Mouse (Mus musculus) cerebellum, postnatal 4 days (tissue): ENCODE measurements around the gene Brca1.
A peak's percentile ranks its signal among the peaks of the same experiment; 100 is the strongest.
"Not testable (repeated sequence)": the region's sequence is repeated elsewhere in the genome, so short reads cannot be mapped to it uniquely, and the experiment has no call there.

Experiments
- DNase-seq, 2 experiments: peaks; one replicate each; pipeline ENCODE4 v3.0.0; 2022; ENCODE audit warnings: low spot score in 2 of 2, mixed read lengths in 1 of 2

Brca1 gene

DNA sequence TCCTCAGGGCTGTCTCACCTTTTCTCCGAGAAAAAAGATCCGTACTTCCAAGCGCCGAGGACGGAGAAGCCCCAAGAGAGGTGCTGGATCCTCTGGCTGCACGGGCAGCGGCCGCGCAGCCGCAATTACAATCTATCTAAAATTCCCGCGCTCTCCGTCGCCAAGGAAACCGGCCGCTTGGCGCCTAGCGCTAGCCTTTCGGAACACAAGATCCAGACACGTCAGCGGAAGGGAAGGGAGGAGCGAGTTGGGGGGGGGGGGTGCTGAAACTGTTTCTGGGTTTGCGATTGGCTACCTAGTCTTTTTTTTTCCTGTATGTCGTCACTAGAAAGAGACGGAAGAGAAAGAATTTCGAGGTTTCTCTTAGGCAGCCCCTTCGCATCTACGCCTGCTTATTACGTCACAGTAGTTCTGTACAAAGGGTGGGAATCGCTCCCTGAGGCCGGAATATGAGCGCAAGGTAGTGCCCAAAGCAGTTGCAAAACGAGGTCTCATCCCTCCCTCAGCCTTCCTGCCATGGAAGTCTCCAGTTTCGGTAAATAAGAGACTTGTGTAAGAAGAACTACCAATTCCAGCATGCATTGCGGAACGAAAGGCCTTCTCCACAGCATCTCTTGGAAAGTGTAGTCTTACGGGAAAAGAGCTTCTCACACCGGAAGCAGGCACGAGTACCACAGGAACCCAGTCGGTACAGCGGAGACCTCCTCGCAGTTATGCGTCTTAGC, at the start of gene Brca1, which contains the start of gene Nbr1:
Brca1 (minus strand) TSS at position 205 of the 725 bp plus-strand sequence.
Nbr1 (plus strand) TSS at position 399 of the 725 bp plus-strand sequence.
- peak; percentile 78 to 89 for DNase-seq

DNA sequence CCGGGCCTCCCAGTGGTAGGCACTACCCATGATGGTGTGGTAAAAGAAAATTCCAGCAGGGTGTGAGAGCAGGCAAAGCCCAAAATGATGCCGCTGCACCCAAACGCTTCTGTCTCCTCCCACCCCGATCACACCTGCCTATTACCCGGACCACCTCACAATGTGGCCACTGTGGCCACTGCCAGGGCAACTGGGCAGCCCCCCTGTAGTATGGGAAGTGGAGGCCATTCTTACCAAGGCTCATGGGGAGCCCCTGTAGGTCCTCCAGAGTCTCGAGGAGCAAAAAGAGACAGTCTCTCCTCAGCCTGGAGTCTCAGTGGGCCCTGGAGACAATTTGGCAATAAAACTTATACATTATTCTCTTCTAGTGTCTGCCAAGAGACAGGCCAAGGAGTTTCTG, 47.4 kb upstream of the Brca1 start, which contains the start of gene Gm11634:
Gm11634 (minus strand) TSS at position 101 of the 400 bp plus-strand sequence.
- DNase-seq = no peak

DNA sequence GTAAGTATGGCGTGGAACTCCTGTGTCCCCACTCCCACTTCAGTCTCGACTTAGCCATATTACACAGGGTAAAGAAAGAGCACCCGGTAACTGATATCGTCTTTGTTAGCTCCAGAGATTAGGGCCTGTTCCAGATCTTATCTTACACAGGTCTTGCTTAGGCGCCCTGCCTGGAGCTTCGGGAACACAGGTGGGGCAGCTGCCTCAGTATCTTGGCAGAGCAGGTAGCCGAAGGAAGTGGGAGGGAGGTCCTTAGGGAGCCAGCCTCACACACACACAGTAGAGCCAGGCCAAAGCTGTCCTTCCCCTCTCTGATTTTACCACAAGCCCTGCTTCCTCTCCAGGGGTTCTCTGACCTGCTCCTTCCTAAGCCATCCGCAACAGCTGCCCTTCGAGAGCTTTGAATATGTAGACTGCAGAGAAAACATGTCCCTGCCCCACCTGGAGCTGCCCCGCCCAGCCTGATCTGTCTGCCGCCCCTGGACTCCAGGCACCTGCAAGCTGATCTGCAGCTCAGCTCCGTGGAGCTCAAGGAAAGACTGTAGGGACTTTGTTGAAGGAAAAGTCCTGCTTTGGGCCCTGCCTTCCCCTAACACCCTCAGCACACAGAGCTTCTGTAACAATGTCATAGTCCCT, 38.4 kb upstream of the Brca1 start:
- DNase-seq = no peak

DNA sequence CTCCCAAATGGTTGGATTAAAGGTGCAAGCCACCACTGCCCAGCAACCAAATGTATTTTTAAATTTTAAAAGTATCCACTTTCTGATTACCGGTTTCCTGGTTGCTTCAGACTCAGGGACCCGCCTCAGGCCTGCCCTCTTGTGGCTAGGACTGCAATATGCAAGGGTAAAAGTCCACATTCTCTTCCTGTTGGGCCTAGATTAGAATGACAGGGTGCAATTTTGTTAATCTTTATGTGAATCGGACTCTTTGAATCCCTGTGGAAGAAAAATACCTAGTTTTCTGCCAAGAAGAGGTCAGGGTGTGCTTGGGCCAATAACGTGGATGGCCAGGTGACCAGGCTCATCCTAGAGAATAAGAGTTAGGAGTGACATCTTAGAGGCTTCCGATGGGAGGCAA, 37.7 kb upstream of the Brca1 start:
- DNase-seq = peak in 1 of 2 experiments; percentile 42

DNA sequence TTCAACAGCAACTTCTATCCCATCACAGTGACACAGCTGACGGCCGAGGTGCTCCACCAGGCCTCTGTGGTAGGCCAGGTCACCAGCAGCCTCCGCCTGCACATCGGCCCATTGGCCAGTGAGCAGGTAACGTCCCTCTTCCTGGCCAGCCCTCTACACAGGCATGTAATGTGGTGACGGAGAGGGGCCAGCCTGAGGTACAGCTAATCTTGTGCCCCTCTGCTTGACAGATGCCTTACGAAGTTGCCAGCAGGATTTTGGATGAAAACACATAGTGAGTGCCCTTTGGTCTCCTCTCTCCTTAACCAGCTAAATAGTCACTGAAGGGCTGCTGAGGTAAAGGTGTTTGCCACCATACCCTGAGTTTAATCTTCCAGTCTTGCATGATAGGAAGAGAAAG, 37.1 kb upstream of the Brca1 start:
- no peak for DNase-seq

DNA sequence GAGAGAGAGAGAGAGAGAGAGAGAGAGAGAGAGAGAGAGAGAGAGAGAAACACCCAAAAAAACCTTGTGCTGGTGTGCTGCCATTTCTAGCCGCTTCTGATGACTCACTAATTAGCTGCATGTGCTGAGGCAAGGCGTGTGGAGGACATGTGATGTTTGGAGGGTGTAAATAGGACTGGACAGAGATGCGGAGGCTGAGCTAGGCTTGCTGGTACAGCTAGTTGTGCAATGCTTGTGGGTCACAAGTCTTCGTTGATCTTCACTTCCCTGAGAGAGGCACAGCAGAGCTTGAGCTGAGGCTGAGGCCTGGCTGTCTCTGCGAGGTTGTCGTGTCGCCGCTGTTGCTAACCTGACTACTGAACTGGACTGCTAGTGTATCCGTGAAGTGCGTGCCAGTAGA, 35.9 kb upstream of the Brca1 start:
- no peak for DNase-seq

DNA sequence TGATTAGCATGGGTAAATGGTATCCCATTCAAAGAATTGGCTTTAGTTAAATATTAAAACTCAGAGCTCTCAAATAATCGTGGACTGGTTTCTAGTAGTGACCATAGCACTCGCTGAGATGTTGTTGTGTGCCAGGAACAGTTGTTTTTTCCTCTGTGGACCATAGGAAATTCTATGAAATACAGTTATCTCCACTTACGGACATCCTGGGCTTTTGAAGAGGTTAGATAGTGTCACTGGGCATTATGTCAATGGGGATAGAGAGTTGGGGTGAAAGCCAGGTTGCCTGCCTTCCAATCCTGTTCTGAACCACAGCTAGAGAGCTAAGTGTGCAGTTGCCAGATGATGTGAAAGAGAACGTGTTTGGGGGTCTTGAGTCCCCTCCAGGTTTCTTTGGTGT, 34.0 kb upstream of the Brca1 start:
- no peak for DNase-seq

DNA sequence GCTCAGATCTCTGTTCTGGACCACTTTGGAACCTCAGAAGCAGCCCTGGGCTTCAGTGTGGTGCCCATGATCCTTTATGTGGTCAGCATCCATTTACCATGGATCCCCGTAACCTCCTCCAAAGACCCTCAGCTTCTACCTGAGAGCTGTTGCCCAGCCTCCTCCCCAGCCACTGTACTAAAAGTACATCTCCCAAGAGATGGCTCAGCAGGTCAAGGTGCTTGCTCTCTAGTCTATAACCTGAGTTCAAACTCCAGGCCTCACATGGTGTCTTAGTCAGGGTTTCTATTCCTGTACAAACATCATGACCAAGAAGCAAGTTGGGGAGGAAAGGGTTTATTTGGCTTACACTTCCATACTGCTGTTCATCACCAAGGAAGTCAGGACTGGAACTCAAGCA, 33.3 kb upstream of the Brca1 start:
- DNase-seq = not testable (repeated sequence)

DNA sequence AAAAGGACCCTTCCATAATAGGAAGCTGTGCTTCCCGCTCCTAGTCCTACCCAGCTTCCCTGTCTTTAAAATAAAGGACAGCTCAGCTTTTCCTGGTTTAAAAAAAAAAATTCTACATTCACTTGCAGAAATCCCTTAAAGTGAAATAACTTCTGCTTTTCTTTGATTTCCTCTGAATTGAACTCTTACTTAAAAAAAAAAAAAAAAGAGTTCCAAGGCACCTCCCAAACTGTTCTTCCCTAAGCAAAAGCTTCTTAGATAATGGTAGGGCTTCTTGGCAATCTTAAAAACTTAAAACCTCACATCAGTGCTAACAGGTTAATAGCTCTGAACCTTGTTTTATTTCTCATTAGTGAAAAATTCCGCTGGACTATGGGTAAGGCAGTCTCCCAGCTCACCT, 31.4 kb upstream of the Brca1 start:
- no peak for DNase-seq

DNA sequence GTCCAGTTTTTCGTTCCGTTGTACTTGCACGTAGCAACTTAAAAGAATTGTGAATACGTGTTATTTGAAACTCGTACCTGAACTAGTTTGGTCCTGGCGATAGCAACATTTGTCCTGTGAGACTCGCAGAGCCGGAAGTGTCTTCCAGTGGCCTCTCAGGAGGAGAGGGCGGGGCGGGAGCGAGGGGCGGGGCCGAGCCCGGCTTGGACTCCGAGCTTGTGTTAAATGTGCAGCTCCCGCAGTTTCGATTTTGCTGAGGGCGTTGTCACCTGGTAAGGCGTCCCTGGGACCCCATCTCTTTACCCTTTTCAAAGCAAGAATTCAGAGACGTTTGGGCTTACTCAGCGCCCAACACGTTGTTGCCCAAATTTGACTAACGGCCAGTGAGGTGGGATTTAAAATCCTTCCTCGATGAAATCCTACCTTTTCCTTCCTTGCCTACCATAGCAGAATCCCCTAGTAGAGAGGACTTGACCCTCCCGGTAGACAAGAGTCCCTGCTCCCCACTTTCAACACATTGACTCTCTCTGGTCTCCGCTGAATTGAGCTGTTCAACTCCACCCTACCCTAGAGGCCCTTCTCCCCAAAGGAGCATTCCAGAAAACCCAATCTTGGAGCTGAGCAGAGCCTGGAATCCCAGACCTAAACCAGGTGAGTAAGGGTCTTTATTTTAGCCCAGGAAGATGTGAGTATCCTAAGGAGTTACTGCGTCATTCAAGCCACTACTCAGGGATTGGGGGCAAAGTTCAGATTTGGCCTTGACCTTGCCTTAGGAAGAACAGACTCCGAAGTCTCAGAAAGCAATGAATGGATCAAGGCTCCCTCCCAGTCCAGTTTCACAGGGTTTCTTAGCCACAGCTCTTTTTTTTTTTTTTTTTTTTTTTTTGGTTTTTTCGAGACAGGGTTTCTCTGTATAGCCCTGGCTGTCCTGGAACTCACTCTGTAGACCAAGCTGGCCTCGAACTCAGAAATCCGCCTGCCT, 30.6 kb upstream of the Brca1 start, which contains the start of gene Tmem106a:
Tmem106a (plus strand) TSS at position 189 of the 982 bp plus-strand sequence.
- DNase-seq = peak in 1 of 2 experiments; percentile 29

DNA sequence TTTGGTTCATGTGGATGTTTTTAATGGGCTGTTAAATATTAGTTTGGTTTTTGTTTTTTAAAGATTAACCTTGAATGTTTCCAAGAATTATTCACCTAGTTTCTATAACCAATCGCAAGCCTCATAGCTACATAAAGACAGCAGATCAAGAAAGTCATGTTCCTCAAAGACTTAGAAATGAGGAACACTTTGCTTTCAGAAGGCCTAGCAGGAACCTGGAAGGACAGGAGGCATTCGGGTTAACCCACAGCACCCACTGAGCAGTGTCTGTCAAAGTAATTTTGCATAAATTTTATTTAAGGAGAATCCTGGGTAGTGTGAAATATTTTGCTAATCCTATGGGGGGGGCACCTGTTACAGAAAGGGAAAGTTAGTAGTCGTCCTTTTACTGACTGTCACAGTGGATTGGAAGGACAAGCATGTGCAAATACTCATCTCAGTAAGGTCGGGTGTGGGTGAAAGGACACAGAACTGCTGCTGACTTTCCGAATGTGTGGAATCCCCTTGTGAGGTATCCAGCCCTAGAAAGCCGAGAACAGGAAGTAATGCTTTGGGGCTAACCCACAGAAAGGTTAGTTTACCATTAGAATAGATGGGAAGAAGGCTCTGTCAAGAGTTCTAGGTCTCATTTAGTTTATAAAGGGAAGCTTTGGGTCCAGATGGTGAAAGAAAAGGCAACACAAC, 29.5 kb upstream of the Brca1 start:
- no peak for DNase-seq

DNA sequence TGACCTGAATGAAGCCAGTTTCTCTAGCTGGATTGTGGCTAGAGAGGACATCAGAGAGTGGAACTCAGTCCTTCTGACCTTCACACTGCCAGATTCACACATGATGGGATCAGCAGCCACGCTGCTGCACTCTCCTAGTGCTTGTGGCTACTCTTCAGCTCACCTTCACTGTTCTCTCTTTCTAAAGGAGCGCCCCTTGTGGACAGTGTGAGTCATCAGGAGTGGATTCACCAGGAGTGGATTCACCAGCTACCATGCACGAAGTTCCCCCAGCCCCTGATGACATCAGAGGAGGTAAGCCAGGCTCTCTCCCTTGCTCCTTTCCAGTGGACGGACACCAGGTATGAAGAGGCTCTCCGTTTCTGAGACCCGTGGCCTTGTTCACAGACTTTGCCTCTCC, 24.4 kb upstream of the Brca1 start:
- no peak for DNase-seq

DNA sequence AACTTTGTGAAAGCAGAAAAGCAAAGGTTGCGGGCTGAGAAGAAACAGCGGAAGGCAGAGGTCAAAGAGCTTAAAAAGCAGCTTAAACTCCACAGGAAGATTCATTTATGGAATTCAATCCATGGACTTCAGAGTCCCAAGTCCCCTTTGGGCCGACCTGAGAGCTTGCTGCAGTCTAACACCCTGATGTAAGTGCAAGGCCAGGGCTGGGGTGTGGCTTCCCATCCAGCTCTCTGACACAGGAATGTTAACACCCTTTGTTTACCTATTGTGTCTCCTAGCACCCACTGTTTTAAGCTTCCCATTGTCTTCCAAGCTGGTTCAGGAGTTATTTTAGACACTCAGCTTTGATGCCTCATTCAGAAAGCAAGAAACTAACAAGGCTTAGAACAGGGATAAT, 16.7 kb upstream of the Brca1 start:
- no peak for DNase-seq

DNA sequence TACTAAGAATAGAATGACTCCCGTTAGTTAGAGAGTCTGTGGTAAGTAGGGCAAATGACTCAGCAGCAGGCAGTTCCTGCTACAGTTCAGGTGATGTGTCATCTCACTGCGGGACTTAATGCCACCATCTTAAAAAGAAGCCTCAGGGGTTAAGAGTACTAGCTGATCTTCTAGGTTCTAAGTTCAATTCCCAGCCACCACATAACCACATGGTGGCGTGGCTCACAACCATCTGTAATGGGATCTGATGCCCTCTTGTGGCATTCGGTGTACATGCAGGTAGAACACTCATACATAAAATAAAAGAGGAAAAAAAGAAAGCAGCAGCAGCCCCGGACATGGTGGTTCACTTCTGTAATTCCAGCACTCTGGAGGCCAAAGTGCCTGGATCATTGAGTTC, 10.6 kb upstream of the Brca1 start:
- peak in 1 of 2 experiments; percentile 33 for DNase-seq

DNA sequence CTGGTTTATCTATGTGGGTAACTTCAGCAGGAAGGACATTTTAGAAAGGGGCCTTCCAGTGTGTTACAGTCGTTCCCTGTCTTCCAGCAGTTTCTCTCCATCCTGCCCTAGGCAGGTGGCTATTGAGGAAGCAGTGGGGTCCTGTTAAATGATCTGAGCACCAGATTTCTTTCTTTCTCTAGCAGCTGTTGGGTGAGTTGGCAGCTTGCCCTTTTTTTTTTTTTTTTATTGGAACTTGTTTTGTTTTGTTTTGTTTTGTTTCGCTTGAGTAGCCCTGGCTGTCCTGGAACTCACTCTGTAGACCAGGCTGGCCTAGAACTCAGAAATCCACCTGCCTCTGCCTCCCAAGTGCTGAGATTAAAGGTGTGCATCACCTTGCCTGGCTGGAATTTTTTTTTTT, 5.2 kb upstream of the Brca1 start:
- DNase-seq = no peak

DNA sequence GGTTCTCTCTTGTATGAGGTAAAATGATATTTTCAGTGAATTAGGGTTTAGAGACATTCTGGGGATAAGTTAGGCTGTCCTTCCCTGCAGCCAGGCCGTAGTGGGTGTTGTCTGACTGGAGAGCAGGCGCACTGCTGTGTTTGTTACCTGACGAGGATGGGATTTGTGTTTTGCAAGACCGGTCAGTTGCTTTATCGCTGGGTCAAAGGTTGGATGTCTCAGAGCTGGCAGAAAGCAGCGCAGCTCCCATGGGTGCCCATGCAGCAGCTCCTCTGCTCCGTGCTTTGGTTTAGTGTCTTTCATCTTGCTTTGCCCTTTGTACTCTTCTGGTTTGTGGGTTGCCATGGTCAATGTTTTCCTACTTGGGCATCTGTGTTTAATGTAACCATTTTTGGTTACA, 4.8 kb upstream of the Brca1 start:
- DNase-seq = no peak

DNA sequence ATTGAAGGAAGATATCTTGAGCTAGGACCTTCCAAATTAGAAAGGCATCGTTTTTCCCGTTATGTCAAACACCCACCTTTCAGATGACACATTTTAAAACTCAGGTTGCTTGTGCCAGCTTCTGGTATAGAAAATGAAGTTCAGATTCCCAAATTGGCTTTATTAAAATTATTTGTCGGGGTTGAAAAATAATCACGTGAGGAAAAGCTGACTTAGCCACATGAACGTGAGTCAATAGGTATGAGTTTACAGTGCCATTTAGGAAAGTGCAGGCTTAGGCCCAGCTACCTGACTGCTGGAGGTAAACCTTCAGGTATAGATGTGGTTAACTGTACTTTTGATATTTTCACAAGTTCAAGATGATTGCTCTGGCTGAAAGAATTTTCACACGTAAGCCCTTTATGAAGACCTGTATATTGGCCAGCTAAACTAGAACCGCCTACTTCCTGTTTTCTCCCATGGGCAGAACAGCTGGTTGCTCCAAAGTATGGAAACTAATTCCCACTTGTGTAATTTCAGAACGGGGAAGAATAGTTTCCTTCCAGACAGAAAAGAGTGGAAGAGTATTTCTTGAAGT, 1.7 kb upstream of the Brca1 start:
- no peak for DNase-seq

DNA sequence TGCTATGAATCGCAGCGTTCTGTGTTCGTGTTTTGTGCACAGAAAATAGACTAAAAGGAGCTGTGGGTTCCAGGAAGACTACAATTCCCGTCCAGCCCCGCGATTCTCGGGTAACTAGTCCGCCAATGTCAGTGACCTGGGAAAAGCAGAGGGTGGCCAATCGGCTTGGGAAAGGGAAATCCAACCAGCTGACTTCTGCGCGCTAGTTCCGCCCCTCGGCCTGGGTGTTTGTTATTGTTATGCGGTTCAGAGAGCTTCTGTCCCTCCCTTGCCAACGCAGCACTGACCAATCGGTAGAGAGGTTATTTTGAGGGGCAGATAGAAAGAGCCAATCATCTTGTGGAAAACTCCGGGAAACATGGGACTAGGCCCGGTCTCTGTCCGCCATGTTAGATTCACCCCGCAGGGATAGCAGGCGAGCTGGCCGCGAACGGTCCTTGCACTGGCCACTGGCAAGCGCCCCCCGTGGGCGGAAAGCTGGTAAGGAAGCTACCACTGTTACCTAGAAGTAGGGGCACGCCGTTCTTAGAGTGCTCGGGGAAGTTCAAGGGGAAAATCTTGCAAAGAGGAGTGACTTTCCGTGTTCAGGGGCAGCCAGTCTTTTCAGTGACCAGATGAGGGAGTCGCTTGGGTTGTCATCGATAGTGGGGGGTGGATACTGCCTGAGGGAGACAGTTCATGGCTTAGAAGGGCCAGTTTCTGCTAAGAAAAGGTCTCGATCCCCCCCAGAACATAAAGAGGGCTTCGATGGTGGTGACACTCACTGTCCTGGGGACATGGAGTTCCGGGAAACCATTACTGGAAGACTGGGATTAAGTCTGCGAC, 933 bp upstream of the Brca1 start:
- DNase-seq = peak; percentile 75 to 92

DNA sequence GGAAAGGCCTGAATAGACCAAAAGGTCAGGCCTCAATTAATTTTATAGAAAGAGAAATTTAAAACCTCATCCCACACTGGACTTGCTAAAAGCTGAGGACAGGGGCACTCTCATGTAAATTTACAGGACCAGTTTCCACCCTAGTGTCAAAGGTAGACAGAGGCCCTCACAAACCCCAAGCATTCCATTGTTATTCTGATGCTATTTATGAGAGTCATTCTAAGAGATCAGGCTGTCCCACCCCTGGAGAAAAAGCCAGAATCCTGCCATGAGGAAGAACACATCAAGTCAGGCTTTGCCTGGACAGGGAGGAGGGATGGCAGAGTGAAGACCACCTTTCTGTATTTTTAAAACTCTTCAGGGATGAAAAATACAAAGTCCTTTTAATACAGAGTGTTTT, 3.2 kb downstream of the Brca1 start:
- no peak for DNase-seq

DNA sequence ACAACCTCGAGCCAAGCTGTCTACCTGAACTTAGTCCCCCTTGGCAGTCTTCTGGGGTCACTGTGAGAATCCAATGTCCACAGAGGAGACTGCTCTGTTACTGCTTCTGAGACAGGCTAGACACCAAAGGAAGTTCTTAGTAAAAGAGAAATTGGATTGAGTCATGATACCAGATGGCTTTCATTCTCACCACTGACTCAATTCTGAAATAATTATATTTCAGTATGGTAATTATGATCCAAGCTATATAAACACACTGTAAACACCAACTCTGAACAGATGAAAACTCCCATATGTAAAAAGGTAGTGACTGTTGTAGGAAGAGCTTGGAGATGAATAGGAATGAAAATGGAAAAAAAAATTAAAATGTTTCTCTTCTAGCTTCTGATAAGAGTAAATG, 7.6 kb downstream of the Brca1 start:
- DNase-seq = no peak
